Mouse (Mus musculus) B cell, adult 62 days (primary cell): ENCODE measurements around the gene Stx1a. TPM values are rescaled to one million over a fixed set of nuclear protein-coding genes. Genes with fewer than 3 reads are reported as not detected.

ENCODE experiments used
- total RNA-seq: library from RNA; stranded (reverse); gene quantifications from 4 replicates; pipeline ENCODE4 v1.2.4, GENCODE M21; 2023

Stx1a gene
- total RNA-seq: 2.8 to 4.7 TPM (median 3.7 TPM) in 4 replicates

GRCm38 (mm10) chr5:135023344-135024173, at the start of gene Stx1a:
TSS of gene Stx1a (plus strand) at chr5:135023482.

GRCm38 (mm10) chr5:134985633-134986297, 37.5 kb upstream of the Stx1a start, which contains the start of gene Cldn3:
TSS of gene Cldn3 (plus strand) at chr5:134986214.

DNA sequence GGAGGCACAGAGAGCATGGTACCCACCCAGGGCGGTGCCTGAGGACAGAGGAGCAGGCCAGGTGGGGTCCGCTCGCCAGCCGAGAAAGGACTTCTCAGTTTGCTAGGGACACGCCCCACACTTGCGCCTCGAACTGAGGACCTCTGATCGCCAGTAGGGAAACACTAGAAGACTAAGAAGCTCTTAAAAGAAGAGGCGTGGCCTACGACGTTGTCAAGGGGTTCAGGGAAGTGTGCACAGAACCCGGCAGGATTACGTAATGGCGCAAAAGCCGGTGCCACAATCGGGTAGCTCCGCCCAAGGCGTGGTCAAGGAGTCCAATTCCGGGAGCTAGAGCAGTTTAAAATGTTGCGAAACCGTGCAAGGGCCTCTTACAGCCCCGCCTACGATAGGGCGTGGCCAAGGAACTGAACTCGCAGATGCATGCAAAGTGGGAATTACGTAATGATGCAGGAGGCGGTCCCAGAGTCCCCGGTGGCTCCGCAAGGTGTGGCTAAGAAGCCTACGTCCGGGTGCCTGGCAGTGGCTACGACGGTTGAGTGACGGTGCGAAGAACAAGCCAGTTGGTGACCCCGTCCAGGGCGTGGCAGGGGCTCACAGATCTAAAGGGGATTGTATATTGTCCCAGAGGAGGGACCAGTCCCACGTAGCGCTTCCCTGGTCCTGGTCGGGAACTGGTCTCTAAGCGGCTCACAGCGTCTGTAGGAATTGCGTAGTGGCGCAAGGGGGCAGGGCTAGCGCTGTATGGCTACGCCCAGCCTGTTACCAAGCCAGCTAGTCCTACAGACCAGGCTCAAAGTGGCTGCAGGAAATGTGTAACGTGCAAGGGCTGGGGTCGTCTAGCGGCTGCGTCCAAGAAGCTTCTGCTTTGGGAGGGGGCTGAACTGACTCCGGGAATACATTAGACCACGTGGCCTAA, 14.4 kb upstream of the Stx1a start, which contains the start of gene Abhd11:
TSS of gene Abhd11 (plus strand) at position 482 of the 919 bp plus-strand sequence.

GRCm38 (mm10) chr5:135063629-135064381, 40.5 kb downstream of the Stx1a start, which contains the start of gene Dnajc30:
TSS of gene Dnajc30 (plus strand) at chr5:135064202.

DNA sequence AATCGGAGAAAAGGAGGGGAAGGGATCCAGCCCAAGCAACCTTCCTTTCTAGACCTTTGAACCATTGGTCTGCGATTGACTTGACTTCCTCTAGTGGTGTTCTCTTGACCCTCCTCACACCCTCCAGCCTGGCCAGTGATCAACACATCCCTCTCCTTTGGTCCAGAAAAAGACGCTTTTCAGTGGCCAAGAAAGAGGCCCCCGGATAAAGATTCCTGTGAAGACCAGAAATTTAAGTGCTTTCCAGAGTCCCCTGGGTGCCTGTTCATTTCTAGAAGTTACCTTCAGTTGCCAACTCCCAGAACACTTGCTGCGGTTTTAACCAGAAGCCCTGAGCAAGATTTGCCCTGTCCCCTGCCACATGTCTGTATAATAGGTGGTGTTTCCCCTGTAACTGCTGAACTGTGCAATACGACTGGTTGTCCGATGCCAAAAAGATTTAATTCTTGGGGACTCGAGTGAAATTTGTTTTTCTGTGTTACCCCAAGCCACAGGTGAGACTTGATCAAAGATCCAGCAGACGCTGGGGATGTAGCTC, 41.7 kb downstream of the Stx1a start, which contains the start of gene Bud23:
TSS of gene Bud23 (minus strand) at position 51 of the 538 bp plus-strand sequence.

GRCm38 (mm10) chr5:135077564-135078481, 54.5 kb downstream of the Stx1a start, which contains the start of gene Vps37d:
TSS of gene Vps37d (minus strand) at chr5:135078266.

GRCm38 (mm10) chr5:135089653-135090052, 66.4 kb downstream of the Stx1a start, which contains the start of gene Mlxipl:
TSS of gene Mlxipl (plus strand) at chr5:135089890.

Other genes starting within 250 kb of the Stx1a start
- gene Tmem270, start 116.7 kb upstream of the Stx1a start, total RNA-seq: not detected in 4 replicates
- not detected in 4 replicates for gene Cldn13, start 108.0 kb upstream of the Stx1a start, total RNA-seq
- 1.4 to 3.3 TPM (median 2.4 TPM) in 4 replicates for gene Mettl27, start 91.1 kb upstream of the Stx1a start, total RNA-seq
- not detected in 4 replicates for gene Cldn4, start 76.5 kb upstream of the Stx1a start, total RNA-seq
- gene Cldn3, start 37.3 kb upstream of the Stx1a start, total RNA-seq: not detected in 4 replicates
- gene Abhd11, start 14.3 kb upstream of the Stx1a start, total RNA-seq: 34.9 to 40.6 TPM (median 35.5 TPM) in 4 replicates
- 17.3 to 20.2 TPM (median 19.1 TPM) in 4 replicates for gene Dnajc30, start 40.7 kb downstream of the Stx1a start, total RNA-seq
- gene Bud23, start 41.5 kb downstream of the Stx1a start, total RNA-seq: 96.5 to 129 TPM (median 120 TPM) in 4 replicates
- gene Vps37d, start 54.8 kb downstream of the Stx1a start, total RNA-seq: 0.50 to 0.95 TPM (median 0.61 TPM) in 3 of 4 replicates, not detected in the other
- not detected in 4 replicates for gene Mlxipl, start 66.4 kb downstream of the Stx1a start, total RNA-seq
- gene Tbl2, start 126.2 kb downstream of the Stx1a start, total RNA-seq: 14.3 to 17.0 TPM (median 15.3 TPM) in 4 replicates
- gene Bcl7b, start 144.8 kb downstream of the Stx1a start, total RNA-seq: 72.8 to 88.8 TPM (median 76.4 TPM) in 4 replicates
- 104 to 115 TPM (median 110 TPM) in 4 replicates for gene Baz1b, start 163.8 kb downstream of the Stx1a start, total RNA-seq
- 0.24 to 0.67 TPM (median 0.45 TPM) in 4 replicates for gene Fzd9, start 227.7 kb downstream of the Stx1a start, total RNA-seq